Mouse (Mus musculus): ENCODE data around the gene Osbpl9.

Osbpl9 gene

DNA sequence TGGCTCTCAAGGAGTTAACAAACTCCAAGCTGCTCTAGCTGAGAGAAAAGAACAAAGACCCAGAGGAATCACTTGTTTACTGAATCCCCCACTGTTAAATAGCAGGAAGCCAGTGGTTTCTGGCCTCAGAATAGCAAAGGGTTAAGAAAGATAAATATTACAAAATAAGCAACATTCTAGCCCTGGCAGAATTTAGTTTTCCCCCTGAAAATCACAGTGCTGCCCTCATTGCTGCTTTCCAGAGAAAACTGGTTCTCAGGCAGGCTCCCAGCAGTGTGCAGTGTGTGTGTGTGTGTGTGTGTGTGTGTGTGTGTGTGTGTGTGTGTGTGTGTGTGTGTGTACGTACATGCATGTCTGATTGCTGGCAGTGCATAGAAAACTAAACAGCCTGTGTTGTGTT, 149.8 kb downstream of the Osbpl9 start:
- no peak for DNase-seq (ENCODE audit: extremely low read depth, insufficient read length, low spot score)

DNA sequence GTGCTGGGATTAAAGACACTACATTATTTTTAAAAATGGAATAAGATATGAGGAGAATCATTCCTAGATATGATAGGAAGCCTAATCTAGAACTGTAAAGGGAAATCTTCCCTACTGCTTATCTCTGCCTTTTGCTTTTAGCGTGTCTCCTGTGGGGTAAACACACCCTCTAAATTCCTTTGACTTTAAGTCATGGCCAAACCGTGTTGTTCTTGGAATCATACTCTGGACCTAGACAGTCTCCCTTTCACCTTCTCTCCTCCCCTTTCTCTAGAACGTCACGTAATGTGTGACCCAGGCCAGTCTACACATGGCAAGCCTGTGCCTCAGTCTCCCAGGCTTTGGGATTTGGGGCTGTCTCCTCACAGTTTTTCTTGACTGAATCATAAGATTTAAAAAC, 153.8 kb downstream of the Osbpl9 start:
- peak; percentile 37 for DNase-seq (ENCODE audit: extremely low read depth, insufficient read length, low spot score)

DNA sequence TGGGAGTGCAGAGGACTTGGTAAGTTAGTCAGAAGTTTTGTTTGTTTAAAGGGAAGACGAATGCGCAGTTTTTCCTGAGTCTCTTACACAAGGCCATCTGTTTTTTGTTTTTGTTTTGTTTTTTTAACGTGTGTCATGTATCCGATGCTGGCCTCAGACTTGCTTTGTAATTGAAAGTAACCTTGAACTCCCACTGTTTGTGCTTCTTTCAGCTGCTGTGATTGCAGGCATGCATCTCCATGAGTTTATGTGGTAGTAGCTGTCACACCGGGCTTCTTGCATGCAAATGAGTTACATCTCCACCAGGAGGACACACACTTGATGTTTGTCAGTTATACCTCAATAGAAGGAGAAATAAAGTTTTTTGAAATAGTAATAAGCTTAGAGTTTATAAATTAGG, 158.3 kb downstream of the Osbpl9 start:
- no peak for DNase-seq (ENCODE audit: extremely low read depth, insufficient read length, low spot score)

DNA sequence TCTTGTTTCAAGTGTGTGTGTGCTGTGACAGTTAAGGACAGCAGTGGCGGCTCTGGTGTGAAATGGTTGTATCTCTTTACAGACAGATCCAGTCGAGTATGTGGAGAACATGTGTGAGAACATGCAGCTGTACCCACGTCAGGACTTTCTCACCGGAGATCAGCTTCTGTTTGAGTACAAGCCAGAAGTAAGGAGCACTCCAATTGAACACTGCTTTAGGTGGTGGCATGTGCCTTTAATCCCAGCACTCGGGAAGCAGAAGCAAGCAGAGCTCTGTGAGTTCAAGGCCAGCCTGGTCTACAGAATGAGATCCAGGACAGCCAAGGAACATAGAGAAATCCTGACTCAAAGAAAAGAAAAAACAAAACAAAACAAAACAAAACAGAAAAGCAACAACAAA, 158.8 kb downstream of the Osbpl9 start:
- no peak for DNase-seq (ENCODE audit: extremely low read depth, insufficient read length, low spot score)

DNA sequence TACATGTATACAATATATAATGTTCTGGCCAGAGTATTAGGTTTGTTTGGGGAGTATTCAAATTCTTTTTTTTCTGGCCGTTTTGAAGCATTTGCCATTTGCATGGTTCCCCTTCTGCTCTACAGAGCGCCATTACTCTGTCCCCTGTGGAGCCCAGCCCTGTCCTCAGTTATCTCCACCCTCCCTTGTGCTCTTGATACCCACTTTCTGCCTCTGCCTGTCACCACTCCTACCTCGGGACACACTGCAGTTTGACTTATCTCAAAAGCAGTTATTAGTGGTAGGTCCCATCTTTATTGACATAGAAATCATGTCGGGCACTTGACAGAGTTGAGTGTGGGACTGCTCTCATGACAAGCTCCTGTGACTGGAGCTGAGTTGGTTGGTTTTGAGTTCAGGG, 159.3 kb downstream of the Osbpl9 start:
- no peak for DNase-seq (ENCODE audit: extremely low read depth, insufficient read length, low spot score)

DNA sequence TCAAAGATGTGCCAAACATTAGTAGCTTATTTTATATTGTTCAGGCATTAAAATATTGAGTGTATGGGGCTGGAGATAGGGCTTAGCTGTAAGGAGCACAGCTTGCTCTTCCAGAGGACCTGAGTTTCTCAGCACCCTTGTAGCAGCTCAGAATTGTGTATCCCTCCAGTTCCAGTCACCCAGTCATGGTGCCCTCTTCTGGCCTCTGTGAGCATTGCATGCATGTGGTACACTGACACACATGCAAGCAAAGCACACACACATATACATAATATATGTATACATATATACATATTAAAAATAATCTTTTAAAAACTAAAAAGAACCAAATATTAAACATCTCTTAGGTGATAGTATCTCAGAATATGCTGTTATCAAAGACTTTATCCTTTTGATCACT, 165.7 kb downstream of the Osbpl9 start:
- no peak for DNase-seq (ENCODE audit: extremely low read depth, insufficient read length, low spot score)

DNA sequence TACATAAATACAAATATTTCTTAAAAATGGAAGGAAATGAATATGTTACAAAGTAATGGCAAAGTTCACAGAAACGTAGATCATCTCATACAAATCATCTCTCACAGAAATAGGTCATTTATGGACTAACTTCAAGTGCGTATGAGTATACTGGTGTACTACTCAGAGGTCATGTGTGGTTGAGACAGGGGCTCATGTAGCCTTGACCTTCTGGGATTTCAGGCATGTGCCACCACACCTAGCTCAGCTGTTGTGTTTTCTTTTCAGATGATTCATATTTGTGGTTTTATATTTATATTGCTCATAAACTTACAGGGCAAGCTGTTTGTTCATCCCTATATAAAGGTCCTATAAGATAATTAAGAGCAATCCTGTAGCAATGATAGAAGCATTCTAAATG, 171.8 kb downstream of the Osbpl9 start:
- no peak for DNase-seq (ENCODE audit: extremely low read depth, insufficient read length, low spot score)

DNA sequence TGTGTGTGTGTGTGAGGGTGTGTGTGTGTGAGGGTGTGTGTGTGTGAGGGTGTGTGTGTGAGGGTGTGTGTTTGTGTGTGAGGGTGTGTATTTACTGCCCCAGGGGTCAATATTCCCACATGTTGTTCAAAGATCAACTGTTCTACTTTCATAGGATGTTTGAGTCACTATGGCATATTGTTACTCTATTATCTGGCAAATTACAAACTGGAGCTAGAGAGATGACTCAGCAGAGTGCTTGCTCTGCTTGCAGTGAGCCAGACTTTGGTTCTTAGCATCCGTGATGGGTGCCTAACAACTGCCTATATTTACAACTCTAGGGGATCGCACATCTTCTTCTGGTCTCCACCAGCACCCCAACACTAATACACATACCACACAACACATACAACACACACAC, 172.2 kb downstream of the Osbpl9 start:
- DNase-seq (ENCODE audit: extremely low read depth, insufficient read length, low spot score) = no peak

DNA sequence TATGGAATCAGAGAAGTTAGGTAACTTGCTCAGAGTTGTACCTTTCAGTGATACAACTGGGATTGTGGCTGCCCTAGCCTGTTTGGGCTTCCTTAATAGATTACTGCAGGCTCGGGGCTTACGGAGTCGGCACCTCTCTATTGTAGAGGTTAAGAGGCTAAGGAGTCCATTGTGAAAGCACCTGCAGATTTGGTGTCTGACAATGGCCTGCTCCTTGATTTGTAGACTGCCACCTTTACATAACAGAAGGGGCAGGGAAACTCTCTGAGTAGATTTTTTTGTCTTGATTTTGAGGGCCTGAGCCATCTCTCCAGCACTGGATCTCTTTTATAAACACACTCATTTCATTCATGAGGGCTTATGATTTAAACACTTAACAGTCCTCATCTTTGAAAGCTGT, 175.5 kb downstream of the Osbpl9 start:
- DNase-seq (ENCODE audit: extremely low read depth, insufficient read length, low spot score) = no peak

DNA sequence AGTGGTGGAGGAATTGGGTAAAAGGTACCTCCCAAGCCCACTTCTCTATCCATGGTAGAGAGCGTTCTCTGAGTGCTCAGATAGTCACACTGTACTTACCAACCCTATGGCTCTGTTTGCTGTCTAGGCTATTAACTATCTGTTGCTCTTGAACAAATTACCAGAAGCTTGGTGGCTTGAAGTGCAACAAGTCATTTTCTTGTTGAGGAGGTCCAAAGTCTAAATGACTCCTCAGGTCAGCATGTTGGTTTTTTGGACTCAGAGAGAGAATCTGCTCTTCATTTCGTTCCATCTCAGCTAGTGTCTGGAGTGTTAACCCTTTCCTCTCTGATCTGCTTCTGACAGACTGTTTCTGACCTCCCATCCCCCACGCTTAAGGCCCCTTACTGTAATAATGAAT, 177.0 kb downstream of the Osbpl9 start:
- no peak for DNase-seq (ENCODE audit: extremely low read depth, insufficient read length, low spot score)

DNA sequence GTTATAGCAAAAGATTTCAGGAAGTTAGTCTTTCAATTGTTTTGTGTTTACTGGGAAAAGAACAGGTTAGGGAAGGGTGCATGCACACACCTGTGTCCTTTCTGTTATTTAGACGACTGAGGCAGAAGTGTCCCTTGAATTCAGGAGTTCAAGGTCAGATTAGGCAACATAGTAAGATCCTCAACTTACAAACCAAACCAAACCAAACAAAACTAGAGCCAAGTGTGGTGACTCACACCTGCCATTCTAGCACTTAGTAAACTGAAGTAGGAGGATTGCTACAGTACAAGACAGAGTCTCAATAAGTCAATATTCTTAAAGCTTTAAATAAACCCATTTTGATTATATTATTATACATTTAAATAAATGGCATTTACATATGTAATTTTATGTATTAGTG, 180.1 kb downstream of the Osbpl9 start:
- DNase-seq (ENCODE audit: extremely low read depth, insufficient read length, low spot score) = peak; percentile 30

DNA sequence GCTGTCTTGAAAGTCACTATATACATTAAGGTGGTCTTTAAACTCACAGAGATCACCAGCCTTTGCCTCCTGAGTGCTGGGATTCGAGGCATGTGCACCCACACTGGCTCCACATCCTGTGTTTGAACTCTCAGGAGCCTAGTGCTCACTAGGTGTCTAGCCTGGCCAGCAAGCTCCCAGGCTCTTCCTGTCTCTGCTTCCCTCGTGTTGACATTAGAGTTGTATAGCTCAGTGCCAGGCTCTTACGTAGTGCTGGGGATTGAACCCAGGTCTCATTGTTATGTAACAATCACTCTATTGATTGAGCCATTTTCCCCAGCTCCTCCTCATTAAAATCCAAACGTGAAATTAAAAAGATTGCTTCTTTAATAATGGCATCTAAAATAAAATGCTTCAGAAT, 182.8 kb downstream of the Osbpl9 start:
- no peak for DNase-seq (ENCODE audit: extremely low read depth, insufficient read length, low spot score)

DNA sequence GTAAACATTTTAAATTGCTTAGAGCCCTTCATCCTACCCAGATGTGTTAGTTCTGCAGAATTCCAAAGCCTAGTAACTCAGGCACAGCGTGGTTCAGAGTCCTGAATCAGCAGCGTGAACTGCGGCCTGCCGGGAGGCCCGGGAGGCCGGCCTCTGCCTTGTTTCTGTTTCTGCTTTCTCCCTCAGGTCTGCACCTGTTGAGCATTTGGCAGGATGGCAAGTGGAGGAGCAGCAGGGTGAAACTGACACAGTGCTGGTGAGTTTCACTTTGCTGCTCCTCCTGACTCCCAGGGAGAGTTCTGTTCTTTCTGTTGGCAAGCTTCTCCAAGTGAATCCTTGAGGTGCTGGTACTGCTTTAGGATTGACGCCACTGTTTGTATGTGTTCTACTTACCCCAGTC, 184.6 kb downstream of the Osbpl9 start:
- no peak for DNase-seq (ENCODE audit: extremely low read depth, insufficient read length, low spot score)

DNA sequence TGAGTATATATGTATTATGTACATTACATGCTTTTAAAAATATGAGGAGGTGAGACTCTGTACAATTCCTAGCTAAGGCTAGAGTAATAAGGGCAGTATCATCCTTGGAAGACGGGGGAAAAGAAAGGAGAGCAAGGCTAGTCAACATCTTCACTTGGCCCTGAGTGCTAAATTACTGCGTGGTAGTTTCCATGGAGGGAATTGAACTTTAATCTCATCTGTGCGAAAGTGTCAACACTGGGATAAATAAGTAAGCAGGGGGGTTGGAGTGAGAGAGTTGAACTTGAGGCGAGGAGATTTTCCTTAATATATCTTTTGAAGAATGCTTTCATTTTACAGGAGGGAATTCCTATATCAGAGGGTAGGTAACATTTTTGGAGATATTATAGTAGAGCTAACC, 188.0 kb downstream of the Osbpl9 start:
- DNase-seq (ENCODE audit: extremely low read depth, insufficient read length, low spot score) = no peak
